ENCODE assay signal across 18 mouse cellular contexts in the genomic region with DNA sequence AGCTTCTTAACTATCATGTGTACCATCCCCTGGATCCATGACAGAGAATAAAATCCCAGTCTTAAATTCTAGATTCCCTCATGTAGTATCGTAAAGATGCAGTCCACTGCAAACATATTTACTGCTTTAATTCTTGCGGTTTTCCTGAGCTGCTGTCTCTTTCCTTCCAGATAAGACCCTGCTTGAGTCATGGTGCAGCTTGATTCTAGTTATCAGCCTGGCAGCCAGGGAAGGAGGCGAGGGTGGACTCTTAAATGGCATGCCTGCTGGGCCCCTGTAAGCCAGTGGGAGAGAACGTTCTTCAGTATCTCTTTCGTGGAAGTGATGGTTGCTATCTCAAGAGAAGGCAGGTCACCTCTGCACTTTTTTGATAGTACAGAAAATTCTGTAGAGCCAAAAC.
A peak's percentile ranks its signal among the peaks of the same experiment; 100 is the strongest.
DNase-seq lines count a peak whose midpoint lies in the region; ATAC-seq lines count a peak whose summit lies in the region.
"Had no signal": no experiment of that assay in that cellular context is flagged by ENCODE, and none has a peak within 500 bp of the region (broad histone marks: within the 10 kb centered on the region; RNA-seq: fewer than 3 reads in every experiment).

No protein-coding gene starts in this region.

- H3K36me3 ChIP-seq in heart, embryonic 10.5 days = no peaks in the 10 kb centered on the region
- H3K36me3 ChIP-seq in liver, embryonic 15.5 days (replicated peaks) = no peaks in the 10 kb centered on the region
- H3K36me3 ChIP-seq: hindbrain, embryonic 10.5 days; neural tube, embryonic 12.5 days had no signal

- H3K4me2 ChIP-seq in liver, embryonic 15.5 days = peak overlapping the region; percentile 65
- H3K4me2 ChIP-seq: neural tube, embryonic 12.5 days had no signal

- H3K4me1 ChIP-seq in heart, embryonic 10.5 days = peaks cover 16% of the 10 kb centered on the region
- H3K4me1 ChIP-seq in liver, embryonic 15.5 days (replicated peaks) = peaks cover 86% of the 10 kb centered on the region
- H3K4me1 ChIP-seq: hindbrain, embryonic 10.5 days; neural tube, embryonic 12.5 days had no signal

- no peaks in the 10 kb centered on the region for H3K27me3 ChIP-seq in heart, embryonic 10.5 days (ENCODE audit: insufficient read depth, poor library complexity, severe bottlenecking)
- H3K27me3 ChIP-seq in liver, embryonic 15.5 days = peaks cover 27% of the 10 kb centered on the region
- H3K27me3 ChIP-seq: neural tube, embryonic 12.5 days had no signal

- peak; percentile 90 for ATAC-seq in common myeloid progenitor, adult 5-6 weeks (replicated peaks; ENCODE audit: low read depth, poor library complexity, severe bottlenecking)
- peak; percentile 95 for ATAC-seq in liver, embryonic 15.5 days (ENCODE audit: insufficient read depth)
- ATAC-seq: forebrain, postnatal 0 days; inflammation-experienced regulatory T-cells, adult 6 months had no signal

- peak overlapping the region; percentile 39 for H3K27ac ChIP-seq in heart, embryonic 10.5 days
- H3K27ac ChIP-seq in liver, embryonic 15.5 days (replicated peaks) = peak overlapping the region; percentile 99
- H3K27ac ChIP-seq: heart, adult 2 months; hindbrain, embryonic 10.5 days; neural tube, embryonic 12.5 days had no signal

- intact Hi-C loops in heart, postnatal 36 days (cut with DNase I) = no loop called here

- H3K4me3 ChIP-seq in heart, embryonic 10.5 days = no peak overlapping the region
- H3K4me3 ChIP-seq in liver, embryonic 15.5 days (replicated peaks) = no peak overlapping the region
- H3K4me3 ChIP-seq: heart, adult 2 months; hindbrain, embryonic 10.5 days; neural tube, embryonic 12.5 days had no signal

- H3K9ac ChIP-seq in liver, embryonic 15.5 days = peak overlapping the region; percentile 52
- H3K9ac ChIP-seq: forebrain, postnatal 0 days; neural tube, embryonic 12.5 days had no signal

- H3K9me3 ChIP-seq in heart, embryonic 10.5 days = no peaks in the 10 kb centered on the region
- no peaks in the 10 kb centered on the region for H3K9me3 ChIP-seq in liver, embryonic 15.5 days (replicated peaks)
- H3K9me3 ChIP-seq: hindbrain, embryonic 10.5 days; neural tube, embryonic 12.5 days had no signal

- WGBS in heart, embryonic 10.5 days = 36% methylated on average over 5 of the region's 5 CpGs
- 14% methylated on average over 5 of the region's 5 CpGs for WGBS in liver, embryonic 15.5 days (ENCODE audit: insufficient replicate concordance)

- DNase-seq in heart, embryonic 10.5 days (ENCODE audit: low spot score) = peak; percentile 89
- DNase-seq in heart, postnatal 36 days = no peak
- peak; percentile 81 for DNase-seq in 416B (ENCODE audit: low read depth)
- no peak for DNase-seq in thymus, postnatal 10 days (ENCODE audit: low spot score in 2 of 2)
- DNase-seq in thymus, postnatal 25 days = no peak
- no peak for DNase-seq in cerebellum, adult 9-11 months
- DNase-seq: cerebellum, adult 9-10 months; forebrain, postnatal 0 days; gastrocnemius, postnatal 10 days; heart, adult 2 months; kidney, postnatal 14 days; lung, postnatal 4 days; thymus, postnatal 14 days had no signal

Comparison
In these comparisons a context has a peak if more than half of its experiments do, and no peak if none do; other contexts are left out.
1. DNase-seq: peak in heart, embryonic 10.5 days (single experiment) and 416B (single experiment); none in heart, postnatal 36 days (0 of 2), thymus, postnatal 10 days (0 of 2), thymus, postnatal 25 days (single experiment) and cerebellum, adult 9-11 months (single experiment).